Mouse (Mus musculus) intestine, postnatal 0 days (tissue): ENCODE results near the gene Fancc. TPM values are rescaled to one million over a fixed set of nuclear protein-coding genes. Genes with fewer than 3 reads are reported as not detected.

Source experiments
- ATAC-seq: fragments of 200-750 bp; cut with Nextera tagmentation; 2 replicates; pipeline ENCODE4 v1.8.0; 2017; ENCODE audit warnings: mild to moderate bottlenecking, moderate TSS enrichment, moderate library complexity
- H3K27ac ChIP-seq: fragments of 300-500 bp; sonication (generic); 2 replicates; pipeline ENCODE4 v1.5.1; 2014; ENCODE audit warnings: mild to moderate bottlenecking, low read depth, low read length, moderate library complexity
- H3K27me3 ChIP-seq: fragments of 300-500 bp; sonication (generic); replicated peaks from 2 replicates; pipeline ENCODE4 v1.6.1; 2014; ENCODE audit warnings: low read length, mixed read lengths; ENCODE audit not compliant: control insufficient read depth, insufficient read depth
- H3K36me3 ChIP-seq: fragments of 300-500 bp; sonication (generic); 2 replicates; pipeline ENCODE4 v1.6.1; 2014; ENCODE audit warnings: mild to moderate bottlenecking, moderate library complexity; ENCODE audit not compliant: control insufficient read depth, insufficient read depth
- H3K4me1 ChIP-seq: fragments of 300-500 bp; sonication (generic); replicated peaks from 2 replicates; pipeline ENCODE4 v1.6.1; 2014; ENCODE audit warnings: antibody characterized with exemption, low read length, mixed read lengths; ENCODE audit not compliant: control insufficient read depth, insufficient read depth
- H3K4me2 ChIP-seq: fragments of 300-500 bp; sonication (generic); replicated peaks from 2 replicates; pipeline ENCODE4 v1.6.1; 2014; ENCODE audit warnings: low read depth, mild to moderate bottlenecking, moderate library complexity
- H3K4me3 ChIP-seq: fragments of 300-500 bp; sonication (generic); 2 replicates; pipeline ENCODE4 v1.5.1; 2014; ENCODE audit warnings: low read depth, low read length
- H3K9ac ChIP-seq: fragments of 300-500 bp; sonication (generic); 2 replicates; pipeline ENCODE4 v1.6.1; 2014; ENCODE audit warnings: mild to moderate bottlenecking, low read depth, low read length
- H3K9me3 ChIP-seq: fragments of 300-500 bp; sonication (generic); 2 replicates; pipeline ENCODE4 v1.6.1; 2016; ENCODE audit warnings: mixed run types; ENCODE audit not compliant: control insufficient read depth
- CTCF ChIP-seq: sonication (generic); IDR thresholded peaks from 2 replicates; pipeline ENCODE4 v1.5.1; 2016; ENCODE audit warnings: low read depth, mild to moderate bottlenecking, control low read depth, antibody characterized with exemption, moderate library complexity
- WGBS: fragments of 180-500 bp; shearing (Covaris S2); extraction: QIAGEN DNeasy Blood & Tissue Kit; methylation state at CpG from one replicate; pipeline ENCODE4 v1.1.7; 2014; 5-methylcytosine and 5-hydroxymethylcytosine counted together
- polyA plus RNA-seq: library from polyadenylated mRNA; unstranded; fragments of >200 nt; fragmentation: Nextera tagmentation; extraction: Ambion mirVana; gene quantifications from 2 replicates; pipeline ENCODE4 v1.2.1, GENCODE M21; 2015

The Fancc gene
- polyA plus RNA-seq, 1 experiment from 2014 or later = 5.1 TPM

DNA sequence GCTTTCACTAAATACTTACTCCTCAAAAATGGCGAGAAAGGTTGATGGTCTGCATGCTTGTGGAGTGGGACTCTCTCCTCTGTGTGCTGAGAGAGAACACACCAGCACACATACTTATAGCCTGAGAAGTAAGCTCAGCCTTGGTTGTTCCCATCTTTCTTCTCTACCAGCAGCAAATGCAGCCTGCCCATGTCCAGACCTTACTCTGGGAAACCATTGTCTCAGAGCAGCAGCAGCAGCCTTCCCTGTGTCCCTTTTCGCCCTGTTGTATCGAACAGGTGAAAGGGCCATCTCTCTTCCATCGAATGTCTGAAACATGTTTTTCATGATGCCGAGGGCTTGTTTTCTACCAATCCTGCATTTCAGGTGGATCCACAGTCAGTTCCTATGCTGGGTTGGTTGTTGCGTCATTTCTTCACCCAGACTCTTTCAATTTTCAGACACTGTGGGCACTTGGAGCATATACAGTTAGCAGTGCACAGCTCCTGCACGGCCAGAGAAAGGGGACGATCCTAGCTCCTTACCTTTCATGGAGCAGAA, 246.6 kb downstream of the Fancc start:
- WGBS = 88% methylated on average over 8 of the region's 8 CpGs
- Histone ChIP-seq H3K27me3 (no peaks in the 10 kb centered on the region), H3K9me3 (no peaks in the 10 kb centered on the region), H3K9ac (no peak overlapping the region), H3K4me3 (no peak overlapping the region), H3K27ac (no peak overlapping the region), H3K4me1 (peaks cover 6% of the 10 kb centered on the region; the same call in 1 of the 2 replicates), H3K36me3 (peaks cover 9% of the 10 kb centered on the region), H3K4me2 (peak overlapping the region; percentile 10; the same call in 1 of the 2 replicates)
- TF ChIP-seq CTCF = no peak
- no peak for ATAC-seq

DNA sequence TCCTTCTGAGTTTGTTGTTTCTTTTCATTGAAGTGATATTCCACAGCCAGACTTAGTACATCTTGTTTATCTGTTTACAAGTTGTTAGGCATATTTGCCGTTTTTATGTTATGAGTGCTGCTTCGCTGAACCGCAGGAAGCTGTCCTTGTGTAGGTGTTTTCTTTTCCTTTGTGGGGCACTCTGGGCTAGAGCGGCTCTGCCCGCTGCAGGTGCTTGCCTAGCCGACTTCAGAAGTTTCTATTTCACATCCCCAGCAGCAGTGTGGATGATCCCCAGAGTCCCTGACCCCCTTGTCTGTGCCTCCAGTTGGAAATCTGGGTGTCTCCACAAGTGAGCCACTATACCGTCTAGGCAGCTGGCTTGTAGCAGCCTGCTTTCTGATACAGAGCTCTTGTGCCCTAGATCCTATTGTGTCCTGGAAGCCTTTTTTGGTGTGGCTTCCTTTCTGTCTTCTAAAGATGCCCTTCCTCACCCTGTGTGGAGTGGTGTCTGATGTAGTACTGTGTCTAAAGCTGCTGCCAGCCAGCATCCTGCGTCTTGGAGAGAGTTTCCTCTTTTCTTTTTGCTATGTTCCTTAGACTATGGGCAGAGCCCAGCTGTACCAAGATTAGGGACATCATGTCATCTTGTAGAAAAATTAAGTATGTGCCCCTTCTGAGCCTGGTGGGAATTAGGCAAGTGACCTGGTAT, 247.2 kb downstream of the Fancc start:
- no peak for TF ChIP-seq CTCF
- Histone ChIP-seq H3K9me3 (no peaks in the 10 kb centered on the region), H3K27ac (peak overlapping the region; percentile 36; the same call in 1 of the 2 replicates), H3K4me3 (no peak overlapping the region), H3K36me3 (peaks cover 15% of the 10 kb centered on the region), H3K4me1 (0 out of 2 replicates have a peak, but pooled peaks cover 6% of the 10 kb centered on the region), H3K27me3 (no peaks in the 10 kb centered on the region), H3K9ac (no peak overlapping the region), H3K4me2 (no peak overlapping the region)
- ATAC-seq = no peak
- WGBS = 62% methylated on average over 8 of the region's 8 CpGs

DNA sequence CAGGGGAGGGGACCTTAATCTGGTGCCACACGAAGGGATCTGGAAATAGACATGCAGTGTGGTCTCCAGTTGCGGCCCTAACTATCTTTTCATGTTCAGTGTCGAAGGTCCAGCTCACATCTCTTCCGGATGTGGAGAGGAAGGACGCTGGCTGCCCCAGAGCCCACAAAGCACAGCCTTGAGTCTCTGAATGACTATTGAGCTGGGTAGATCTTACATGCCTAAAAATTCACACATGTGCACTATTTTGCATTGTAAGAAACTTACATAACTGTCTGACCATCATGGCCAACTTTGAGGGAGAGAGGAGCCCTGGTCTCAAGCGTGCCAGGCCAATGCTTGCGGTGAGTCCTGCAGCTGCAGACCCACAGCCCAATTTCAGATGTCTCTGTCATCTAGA, 247.9 kb downstream of the Fancc start:
- Histone ChIP-seq H3K4me1 (0 out of 2 replicates have a peak, but pooled peaks cover 6% of the 10 kb centered on the region), H3K9me3 (no peaks in the 10 kb centered on the region), H3K36me3 (peaks cover 20% of the 10 kb centered on the region), H3K4me2 (no peak overlapping the region), H3K27ac (peak overlapping the region; percentile 11; the same call in 1 of the 2 replicates), H3K4me3 (no peak overlapping the region), H3K9ac (no peak overlapping the region), H3K27me3 (no peaks in the 10 kb centered on the region)
- ATAC-seq = no peak
- TF ChIP-seq CTCF = no peak
- 87% methylated on average over 7 of the region's 7 CpGs for WGBS

- WGBS = 86% methylated on average over 10 of the region's 10 CpGs
- Histone ChIP-seq H3K27ac (no peak overlapping the region), H3K27me3 (no peaks in the 10 kb centered on the region), H3K9ac (no peak overlapping the region), H3K4me2 (no peak overlapping the region), H3K9me3 (no peaks in the 10 kb centered on the region), H3K36me3 (peaks cover 13% of the 10 kb centered on the region; the same call in 1 of the 2 replicates), H3K4me3 (no peak overlapping the region), H3K4me1 (0 out of 2 replicates have a peak, but pooled peaks cover 9% of the 10 kb centered on the region)
- no peak for TF ChIP-seq CTCF
- no peak for ATAC-seq
Measured at GRCm38 (mm10) chr13:63248318-63248717, 248.8 kb downstream of the Fancc start.

GRCm38 (mm10) chr13:63247631-63248030, 249.4 kb downstream of the Fancc start:
- Histone ChIP-seq H3K36me3 (peaks cover 13% of the 10 kb centered on the region; the same call in 1 of the 2 replicates), H3K4me2 (no peak overlapping the region), H3K9ac (no peak overlapping the region), H3K4me1 (0 out of 2 replicates have a peak, but pooled peaks cover 11% of the 10 kb centered on the region), H3K27me3 (no peaks in the 10 kb centered on the region), H3K27ac (no peak overlapping the region), H3K9me3 (no peaks in the 10 kb centered on the region), H3K4me3 (no peak overlapping the region)
- WGBS = 95% methylated on average over 11 of the region's 11 CpGs
- TF ChIP-seq CTCF = no peak
- no peak for ATAC-seq

- H3K4me2 ChIP-seq = no peak overlapping the region
- no peak overlapping the region for H3K27ac ChIP-seq
- no peak overlapping the region for H3K9ac ChIP-seq
- no peak for ATAC-seq
- H3K9me3 ChIP-seq = no peaks in the 10 kb centered on the region
- 0 out of 2 replicates have a peak, but pooled peaks cover 14% of the 10 kb centered on the region for H3K4me1 ChIP-seq
- peaks cover 13% of the 10 kb centered on the region; the same call in 1 of the 2 replicates for H3K36me3 ChIP-seq
- H3K4me3 ChIP-seq = no peak overlapping the region
- no peaks in the 10 kb centered on the region for H3K27me3 ChIP-seq
- no peak for TF ChIP-seq CTCF
- 64% methylated on average over 7 of the region's 7 CpGs for WGBS
Measured at GRCm38 (mm10) chr13:63247041-63247440, 250.0 kb downstream of the Fancc start.
